Mouse (Mus musculus) thymus, adult 2 months (tissue): ENCODE data around the gene Zfp704. TPM values are rescaled to one million over a fixed set of nuclear protein-coding genes. Genes with fewer than 3 reads are reported as not detected.

Source experiments
- DNase-seq: peaks from one replicate; pipeline ENCODE4 v3.0.0; 2021
- H3K27ac ChIP-seq: fragments of 200-500 bp; 2 replicates; pipeline ENCODE4 v1.5.1; 2012; ENCODE audit warnings: low read length, control low read depth; ENCODE audit not compliant: control insufficient read depth, insufficient read depth
- H3K27me3 ChIP-seq: fragments of 200-500 bp; 2 replicates; pipeline ENCODE4 v1.6.1; 2012; ENCODE audit warnings: mild to moderate bottlenecking, low read length, moderate library complexity, mixed read lengths; ENCODE audit not compliant: control insufficient read depth, insufficient read depth
- H3K36me3 ChIP-seq: fragments of 200-500 bp; 2 replicates; pipeline ENCODE4 v1.6.1; 2012; ENCODE audit warnings: mild to moderate bottlenecking, low read length, moderate library complexity; ENCODE audit not compliant: control insufficient read depth, insufficient read depth
- H3K4me1 ChIP-seq: fragments of 200-500 bp; replicated peaks from 2 replicates; pipeline ENCODE4 v1.6.1; 2012; ENCODE audit warnings: low read length; ENCODE audit not compliant: control insufficient read depth, insufficient read depth
- H3K4me3 ChIP-seq: fragments of 200-500 bp; 2 replicates; pipeline ENCODE4 v1.5.1; 2012; ENCODE audit warnings: mild to moderate bottlenecking, low read length, control low read depth, moderate library complexity; ENCODE audit not compliant: control insufficient read depth, insufficient read depth
- CTCF ChIP-seq: fragments of 200-500 bp; IDR thresholded peaks from 2 replicates; pipeline ENCODE4 v1.5.1; 2012; ENCODE audit warnings: mild to moderate bottlenecking, control low read depth, low read length, moderate library complexity, borderline replicate concordance; ENCODE audit not compliant: control insufficient read depth, poor library complexity, insufficient read depth; ENCODE audit errors: extremely low read depth
- POLR2A ChIP-seq: fragments of 200-500 bp; IDR thresholded peaks from 2 replicates; pipeline ENCODE4 v1.6.1; 2012; ENCODE audit warnings: mild to moderate bottlenecking, low read length, control low read depth, moderate library complexity; ENCODE audit not compliant: control insufficient read depth, poor library complexity, insufficient read depth; ENCODE audit errors: extremely low read depth
- WGBS: fragments of 180-500 bp; shearing (Covaris S2); methylation state at CpG from one replicate; pipeline ENCODE4 v1.1.7; 2018; 5-methylcytosine and 5-hydroxymethylcytosine counted together
- polyA plus RNA-seq: library from polyadenylated mRNA; depleted of rRNA; stranded (reverse); fragments of >200 nt; gene quantifications from 2 replicates; pipeline ENCODE4 v1.2.3, GENCODE M21; 2012

Zfp704 gene
- polyA plus RNA-seq, 1 experiment, result 7.4 TPM

GRCm38 (mm10) chr3:9619562-9620275, 9.8 kb upstream of the Zfp704 start:
- H3K4me3 ChIP-seq, result no peak overlapping the region
- DNase-seq, result no peak
- H3K36me3 ChIP-seq, result no peaks in the 10 kb centered on the region
- TF ChIP-seq CTCF (no peak), POLR2A (no peak)
- H3K27ac ChIP-seq, result no peak overlapping the region
- H3K27me3 ChIP-seq, result no peaks in the 10 kb centered on the region
- WGBS, result 82% methylated on average over 6 of the region's 6 CpGs
- peaks cover 14% of the 10 kb centered on the region for H3K4me1 ChIP-seq

GRCm38 (mm10) chr3:9617101-9617500, 7.2 kb upstream of the Zfp704 start:
- 89% methylated on average over 9 of the region's 9 CpGs for whole genome bisulfite sequencing
- DNase-seq, result no peak
- H3K27ac ChIP-seq, result no peak overlapping the region
- no peaks in the 10 kb centered on the region for H3K36me3 ChIP-seq
- no peaks in the 10 kb centered on the region for H3K27me3 ChIP-seq
- H3K4me1 ChIP-seq, result no peaks in the 10 kb centered on the region
- H3K4me3 ChIP-seq, result no peak overlapping the region
- TF ChIP-seq POLR2A (no peak), CTCF (no peak)

GRCm38 (mm10) chr3:9614676-9615075, 4.8 kb upstream of the Zfp704 start:
- Histone ChIP-seq H3K4me3 (no peak overlapping the region), H3K27ac (no peak overlapping the region), H3K4me1 (peaks cover 8% of the 10 kb centered on the region; the same call in 1 of the 2 replicates), H3K27me3 (no peaks in the 10 kb centered on the region), H3K36me3 (no peaks in the 10 kb centered on the region)
- no peak for DNase-seq
- TF ChIP-seq CTCF (no peak), POLR2A (no peak)
- WGBS, result 92% methylated on average over 12 of the region's 12 CpGs

- DNase-seq, result no peak
- H3K4me1 ChIP-seq, result peaks cover 8% of the 10 kb centered on the region; the same call in 1 of the 2 replicates
- no peaks in the 10 kb centered on the region for H3K27me3 ChIP-seq
- TF ChIP-seq POLR2A (no peak), CTCF (no peak)
- 93% methylated on average over 8 of the region's 8 CpGs for WGBS
- no peak overlapping the region for H3K4me3 ChIP-seq
- H3K27ac ChIP-seq, result no peak overlapping the region
- H3K36me3 ChIP-seq, result no peaks in the 10 kb centered on the region
Observed at GRCm38 (mm10) chr3:9614011-9614410, 4.1 kb upstream of the Zfp704 start.

- H3K4me3 ChIP-seq, result no peak overlapping the region
- H3K27me3 ChIP-seq, result no peaks in the 10 kb centered on the region
- H3K36me3 ChIP-seq, result no peaks in the 10 kb centered on the region
- WGBS, result 57% methylated on average over 4 of the region's 4 CpGs
- TF ChIP-seq POLR2A (no peak), CTCF (no peak)
- peaks cover 19% of the 10 kb centered on the region; the same call in 1 of the 2 replicates for H3K4me1 ChIP-seq
- H3K27ac ChIP-seq, result no peak overlapping the region
- no peak for DNase-seq
Observed at GRCm38 (mm10) chr3:9611226-9611625, 1.3 kb upstream of the Zfp704 start.

- no peak for TF ChIP-seq POLR2A
- no peak for TF ChIP-seq CTCF
- H3K4me3 ChIP-seq, result no peak overlapping the region
- no peaks in the 10 kb centered on the region for H3K36me3 ChIP-seq
- peaks cover 23% of the 10 kb centered on the region; the same call in 1 of the 2 replicates for H3K4me1 ChIP-seq
- DNase-seq, result no peak
- no peaks in the 10 kb centered on the region for H3K27me3 ChIP-seq
- WGBS, result 92% methylated on average over 2 of the region's 2 CpGs
- H3K27ac ChIP-seq, result no peak overlapping the region
Observed at GRCm38 (mm10) chr3:9610426-9610825, 541 bp upstream of the Zfp704 start.
